Mouse (Mus musculus) forebrain, embryonic 11.5 days (tissue): ENCODE results near the gene Abhd10. TPM values are rescaled to one million over a fixed set of nuclear protein-coding genes. Genes with fewer than 3 reads are reported as not detected.

Source experiments
- ATAC-seq: fragments of 200-750 bp; cut with Nextera tagmentation; replicated peaks from 2 replicates; pipeline ENCODE4 v1.8.0; 2017; ENCODE audit warnings: moderate TSS enrichment; ENCODE audit not compliant: low FRiP score
- DNase-seq: peaks from one replicate; pipeline ENCODE4 v3.0.0-alpha.2; 2017; ENCODE audit warnings: low spot score
- H3K27ac ChIP-seq: fragments of 300-500 bp; sonication (generic); 2 replicates; pipeline ENCODE4 v1.5.1; 2014; ENCODE audit warnings: low read depth, low read length
- H3K27me3 ChIP-seq: fragments of 300-500 bp; sonication (generic); 2 replicates; pipeline ENCODE4 v1.6.1; 2014; ENCODE audit warnings: mild to moderate bottlenecking, low read length, mixed read lengths; ENCODE audit not compliant: control insufficient read depth, insufficient read depth
- H3K36me3 ChIP-seq: fragments of 300-500 bp; sonication (generic); 2 replicates; pipeline ENCODE4 v1.6.1; 2014; ENCODE audit warnings: mild to moderate bottlenecking, low read length, moderate library complexity, mixed read lengths; ENCODE audit not compliant: control insufficient read depth, insufficient read depth
- H3K4me1 ChIP-seq: fragments of 300-500 bp; sonication (generic); replicated peaks from 2 replicates; pipeline ENCODE4 v1.6.1; 2014; ENCODE audit warnings: low read length, mixed read lengths; ENCODE audit not compliant: control insufficient read depth, insufficient read depth
- H3K4me2 ChIP-seq: fragments of 300-500 bp; sonication (generic); 2 replicates; pipeline ENCODE4 v1.6.1; 2014; ENCODE audit warnings: low read depth, mild to moderate bottlenecking, low read length, moderate library complexity, mixed read lengths; ENCODE audit not compliant: severe bottlenecking
- H3K4me3 ChIP-seq: fragments of 300-500 bp; sonication (generic); 2 replicates; pipeline ENCODE4 v1.5.1; 2014; ENCODE audit warnings: low read depth, low read length
- H3K9ac ChIP-seq: fragments of 300-500 bp; sonication (generic); 2 replicates; pipeline ENCODE4 v1.6.1; 2014; ENCODE audit warnings: low read length
- H3K9me3 ChIP-seq: fragments of 300-500 bp; sonication (generic); 2 replicates; pipeline ENCODE4 v1.6.1; 2016; ENCODE audit warnings: low read length, mixed read lengths; ENCODE audit not compliant: control insufficient read depth
- WGBS: fragments of 180-500 bp; shearing (Covaris S2); extraction: QIAGEN DNeasy Blood & Tissue Kit; methylation state at CpG from one replicate; pipeline ENCODE4 v1.1.7; 2014; 5-methylcytosine and 5-hydroxymethylcytosine counted together
- polyA plus RNA-seq: library from polyadenylated mRNA; unstranded; fragments of >200 nt; fragmentation: Nextera tagmentation; extraction: Ambion mirVana; gene quantifications from 2 replicates; pipeline ENCODE4 v1.2.1, GENCODE M21; 2014

Gene Abhd10
- 36.2 and 39.0 TPM in 2 replicates for polyA plus RNA-seq

GRCm38 (mm10) chr16:45742615-45743476 lies at the start of gene Abhd10:
Gene Abhd10, minus strand, starts transcription at chr16:45742955.
- Histone ChIP-seq H3K4me1 (0 out of 2 replicates have a peak, but pooled peaks cover 5% of the 10 kb centered on the region), H3K4me2 (peak within 1 kb of the TSS; percentile 59), H3K4me3 (peak within 1 kb of the TSS; percentile 61), H3K9me3 (no peaks in the 10 kb centered on the region), H3K9ac (peak within 1 kb of the TSS; percentile 89), H3K27ac (peak within 1 kb of the TSS; percentile 76), H3K36me3 (no peaks in the 10 kb centered on the region), H3K27me3 (no peaks in the 10 kb centered on the region)
- DNase-seq (peak; percentile 99), ATAC-seq (peak; percentile 98)
- 1% methylated on average over 51 of the region's 51 CpGs for WGBS

DNA sequence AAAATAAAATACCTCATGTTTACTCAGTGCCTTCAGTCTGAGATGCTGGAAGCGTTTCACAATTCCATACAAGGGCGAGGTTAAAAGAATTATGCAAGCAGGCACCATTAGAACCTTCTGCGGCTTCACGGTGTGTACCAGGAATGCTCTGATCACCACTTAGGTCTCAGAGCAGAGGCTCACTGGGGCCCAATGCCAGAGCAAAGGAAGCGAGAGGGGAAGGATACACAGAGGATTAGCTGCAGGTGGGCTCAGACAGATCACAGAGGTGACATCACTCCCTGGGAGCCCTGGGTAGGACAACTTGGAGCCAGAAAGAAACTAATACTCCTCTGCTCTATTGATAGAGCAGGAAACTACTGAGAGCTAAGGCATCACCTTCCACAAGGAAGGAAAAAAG lies 48.5 kb upstream of the Abhd10 start:
- H3K36me3 ChIP-seq = no peaks in the 10 kb centered on the region
- DNase-seq (no peak), ATAC-seq (no peak)
- no peaks in the 10 kb centered on the region for H3K9me3 ChIP-seq
- H3K4me2 ChIP-seq = no peak overlapping the region
- H3K27ac ChIP-seq = no peak overlapping the region
- H3K4me1 ChIP-seq = no peaks in the 10 kb centered on the region
- H3K4me3 ChIP-seq = no peak overlapping the region
- H3K27me3 ChIP-seq = no peaks in the 10 kb centered on the region
- WGBS = 60% methylated on average over 5 of the region's 5 CpGs
- no peak overlapping the region for H3K9ac ChIP-seq

GRCm38 (mm10) chr16:45789311-45789710 lies 46.6 kb upstream of the Abhd10 start:
- 96% methylated on average over 2 of the region's 2 CpGs for WGBS
- no peak for ATAC-seq
- H3K9ac ChIP-seq = no peak overlapping the region
- H3K4me2 ChIP-seq = no peak overlapping the region
- H3K27me3 ChIP-seq = no peaks in the 10 kb centered on the region
- no peak overlapping the region for H3K4me3 ChIP-seq
- H3K36me3 ChIP-seq = no peaks in the 10 kb centered on the region
- no peaks in the 10 kb centered on the region for H3K4me1 ChIP-seq
- DNase-seq = no peak
- no peaks in the 10 kb centered on the region for H3K9me3 ChIP-seq
- no peak overlapping the region for H3K27ac ChIP-seq

GRCm38 (mm10) chr16:45787650-45788049 lies 44.9 kb upstream of the Abhd10 start:
- ATAC-seq (no peak), DNase-seq (no peak)
- Histone ChIP-seq H3K27ac (no peak overlapping the region), H3K36me3 (no peaks in the 10 kb centered on the region), H3K4me3 (no peak overlapping the region), H3K9ac (no peak overlapping the region), H3K4me1 (no peaks in the 10 kb centered on the region), H3K27me3 (no peaks in the 10 kb centered on the region), H3K9me3 (no peaks in the 10 kb centered on the region), H3K4me2 (no peak overlapping the region)
- 92% methylated on average over 6 of the region's 6 CpGs for WGBS

DNA sequence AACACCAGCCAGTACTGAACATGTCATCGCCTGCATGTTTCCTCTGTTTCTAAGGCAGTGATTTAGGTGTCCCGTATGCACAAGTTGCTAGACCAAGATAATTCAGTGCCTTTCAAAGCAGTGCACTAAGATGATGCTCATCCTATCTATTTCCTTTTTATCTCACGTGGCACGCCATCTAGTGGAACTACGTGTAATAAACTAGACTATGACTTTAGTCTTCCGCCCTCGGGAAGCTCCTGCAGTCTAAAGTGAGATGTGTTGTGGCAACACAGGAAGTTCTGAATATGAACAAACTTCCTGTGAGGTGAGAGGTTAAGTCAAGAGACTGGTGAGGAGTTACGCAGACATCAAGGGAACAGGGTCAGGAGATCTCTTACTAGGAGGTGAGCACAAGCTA lies 43.9 kb upstream of the Abhd10 start:
- DNase-seq (no peak), ATAC-seq (no peak)
- Histone ChIP-seq H3K9ac (no peak overlapping the region), H3K4me1 (no peaks in the 10 kb centered on the region), H3K9me3 (no peaks in the 10 kb centered on the region), H3K4me2 (no peak overlapping the region), H3K27me3 (no peaks in the 10 kb centered on the region), H3K36me3 (no peaks in the 10 kb centered on the region), H3K4me3 (no peak overlapping the region), H3K27ac (no peak overlapping the region)
- 46% methylated on average over 8 of the region's 8 CpGs for WGBS

DNA sequence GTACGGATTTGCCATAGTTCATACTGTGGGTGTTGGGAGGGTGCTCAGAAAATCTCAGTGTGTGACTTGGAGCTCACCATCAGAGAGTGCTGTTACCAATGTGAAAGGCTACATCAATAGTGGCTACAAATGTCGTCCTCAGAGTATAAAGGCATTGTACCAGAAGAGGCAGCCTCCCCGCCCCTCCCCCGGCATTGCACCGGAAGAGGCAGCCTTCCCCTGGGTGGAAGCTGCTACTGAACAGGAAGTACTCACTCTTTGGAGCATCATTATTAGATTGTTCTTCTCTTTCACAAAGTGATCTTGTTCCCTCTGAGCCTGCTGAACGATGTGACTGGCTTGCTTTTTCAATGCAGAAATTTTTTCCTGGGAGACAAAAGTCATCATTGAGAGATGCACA lies 37.2 kb upstream of the Abhd10 start:
- WGBS = 77% methylated on average over 6 of the region's 6 CpGs
- H3K4me3 ChIP-seq = no peak overlapping the region
- H3K4me2 ChIP-seq = no peak overlapping the region
- no peaks in the 10 kb centered on the region; the same call in 1 of the 2 replicates for H3K36me3 ChIP-seq
- DNase-seq (no peak), ATAC-seq (no peak)
- H3K9me3 ChIP-seq = no peaks in the 10 kb centered on the region
- no peak overlapping the region for H3K9ac ChIP-seq
- no peak overlapping the region for H3K27ac ChIP-seq
- H3K27me3 ChIP-seq = no peaks in the 10 kb centered on the region
- no peaks in the 10 kb centered on the region for H3K4me1 ChIP-seq

- Histone ChIP-seq H3K9ac (no peak overlapping the region), H3K9me3 (no peaks in the 10 kb centered on the region), H3K27ac (no peak overlapping the region), H3K36me3 (no peaks in the 10 kb centered on the region; the same call in 1 of the 2 replicates), H3K27me3 (no peaks in the 10 kb centered on the region), H3K4me3 (no peak overlapping the region), H3K4me1 (no peaks in the 10 kb centered on the region), H3K4me2 (no peak overlapping the region)
- no peak for ATAC-seq
- 82% methylated on average over 5 of the region's 5 CpGs for WGBS
- no peak for DNase-seq
Observed at GRCm38 (mm10) chr16:45774813-45775212, 32.1 kb upstream of the Abhd10 start.

GRCm38 (mm10) chr16:45770914-45771313 lies 28.2 kb upstream of the Abhd10 start:
- H3K9me3 ChIP-seq = no peaks in the 10 kb centered on the region
- H3K36me3 ChIP-seq = no peaks in the 10 kb centered on the region
- H3K27me3 ChIP-seq = no peaks in the 10 kb centered on the region
- H3K4me3 ChIP-seq = no peak overlapping the region
- DNase-seq (no peak), ATAC-seq (no peak)
- H3K9ac ChIP-seq = no peak overlapping the region
- H3K4me2 ChIP-seq = no peak overlapping the region
- no peak overlapping the region for H3K27ac ChIP-seq
- 94% methylated on average over 6 of the region's 6 CpGs for WGBS
- H3K4me1 ChIP-seq = no peaks in the 10 kb centered on the region
